ENCODE assay signal across 23 mouse cellular contexts in genomic region chr2:112676175-112676574, GRCm38 (mm10).
DNase-seq lines count a peak whose midpoint lies in the region; ATAC-seq and TF ChIP-seq lines count a peak whose summit lies in the region.
"Had no signal": no experiment of that assay in that cellular context is flagged by ENCODE, and none has a peak within 500 bp of the region (broad histone marks: within the 10 kb centered on the region; RNA-seq: fewer than 3 reads in every experiment).

No protein-coding gene starts in this region.

- no peak for TF ChIP-seq RAD21 in MEL (IDR thresholded peaks at IDR 0.05; ENCODE audit: low read depth, low read length)

- intact Hi-C loops in heart, postnatal 10 days (cut with DNase I) = no loop called here

- H3K4me1 ChIP-seq in midbrain, embryonic 11.5 days (ENCODE audit: control insufficient read depth, insufficient read depth, low read length) = no peaks in the 10 kb centered on the region
- H3K4me1 ChIP-seq in midbrain, embryonic 13.5 days (replicated peaks) = no peaks in the 10 kb centered on the region
- peaks cover 15 to 21% of the 10 kb centered on the region in 2 experiments for H3K4me1 ChIP-seq in MEL (ENCODE audit: control insufficient read depth in 1 of 2, insufficient read depth in 2 of 2, low read length in 2 of 2)
- H3K4me1 ChIP-seq: embryonic facial prominence, embryonic 10.5 days; embryonic facial prominence, embryonic 12.5 days; forebrain, embryonic 13.5 days; forebrain, embryonic 15.5 days had no signal

- TF ChIP-seq POLR2A in MEL (IDR thresholded peaks at IDR 0.05; ENCODE audit: control insufficient read depth in 1 of 2, insufficient read depth in 1 of 2, low read depth in 1 of 2, low read length in 2 of 2, poor library complexity in 1 of 2) = no peak

- H3K9ac ChIP-seq in midbrain, embryonic 11.5 days (ENCODE audit: low read length) = no peak overlapping the region
- H3K9ac ChIP-seq in midbrain, embryonic 13.5 days (replicated peaks) = no peak overlapping the region
- no peak overlapping the region for H3K9ac ChIP-seq in MEL (ENCODE audit: control insufficient read depth, low read depth, low read length, poor library complexity, severe bottlenecking)
- H3K9ac ChIP-seq: embryonic facial prominence, embryonic 12.5 days; forebrain, embryonic 13.5 days; forebrain, embryonic 15.5 days; forebrain, postnatal 0 days had no signal

- DNase-seq in midbrain, embryonic 11.5 days (ENCODE audit: low spot score, missing footprints) = peak; percentile 73
- DNase-seq in ES-CJ7 (ENCODE audit: low read depth, low spot score) (peak; percentile 15), MEL (ENCODE audit: low read depth, low spot score) (peak; percentile 50), ZHBTc4 (ENCODE audit: low read depth, low spot score) (peak; percentile 21)
- DNase-seq in heart, adult 8-10 months (ENCODE audit: low spot score) = no peak
- DNase-seq in heart, adult 9 months (ENCODE audit: low spot score in 2 of 2) = no peak
- no peak for DNase-seq in heart, postnatal 10 days
- DNase-seq: adrenal gland, adult 2 months; adrenal gland, postnatal 10 days; adrenal gland, postnatal 25 days; B cell, adult 2 months; cerebellum, adult 11 months; cerebellum, adult 18-20 months; cerebellum, adult 8-10 months; cerebellum, postnatal 10 days; cerebellum, postnatal 25 days; forebrain, postnatal 0 days had no signal

- no peak for ATAC-seq in midbrain, embryonic 11.5 days (ENCODE audit: low FRiP score)
- no peak for ATAC-seq in midbrain, embryonic 13.5 days
- ATAC-seq: forebrain, embryonic 13.5 days; forebrain, embryonic 15.5 days; forebrain, postnatal 0 days had no signal

- H3K9me3 ChIP-seq in midbrain, embryonic 11.5 days (ENCODE audit: control insufficient read depth, low read length) = no peaks in the 10 kb centered on the region
- H3K9me3 ChIP-seq in midbrain, embryonic 13.5 days = no peaks in the 10 kb centered on the region
- H3K9me3 ChIP-seq in MEL (replicated peaks; ENCODE audit: insufficient read depth, low read length) = no peaks in the 10 kb centered on the region
- H3K9me3 ChIP-seq: embryonic facial prominence, embryonic 10.5 days; embryonic facial prominence, embryonic 12.5 days; forebrain, embryonic 13.5 days; forebrain, embryonic 15.5 days; G1E had no signal

- no peaks in the 10 kb centered on the region for H3K79me2 ChIP-seq in MEL (ENCODE audit: control insufficient read depth, insufficient read depth, low read length, poor library complexity)

- TF ChIP-seq CTCF in MEL (IDR thresholded peaks at IDR 0.05 in 2 of 3, conservative IDR thresholded peaks at IDR 0.05 in 1 of 3; ENCODE audit: control insufficient read depth in 1 of 3, insufficient read depth in 1 of 3, low read depth in 2 of 3, low read length in 3 of 3, poor library complexity in 1 of 3, severe bottlenecking in 1 of 3) = no peak

- TF ChIP-seq EP300 in MEL (IDR thresholded peaks at IDR 0.05; ENCODE audit: low read depth in 1 of 2, low read length in 2 of 2) = no peak

- H3K4me3 ChIP-seq in midbrain, embryonic 11.5 days (ENCODE audit: low read depth, low read length) = no peak overlapping the region
- H3K4me3 ChIP-seq in midbrain, embryonic 13.5 days (replicated peaks) = no peak overlapping the region
- no peak overlapping the region for H3K4me3 ChIP-seq in MEL (ENCODE audit: control insufficient read depth in 1 of 2, insufficient read depth in 1 of 2, low read depth in 2 of 2, low read length in 2 of 2)
- H3K4me3 ChIP-seq: embryonic facial prominence, embryonic 10.5 days; embryonic facial prominence, embryonic 12.5 days; forebrain, embryonic 13.5 days; forebrain, embryonic 15.5 days had no signal

- no peaks in the 10 kb centered on the region for H3K27me3 ChIP-seq in midbrain, embryonic 11.5 days (ENCODE audit: control insufficient read depth, insufficient read depth, low read length)
- H3K27me3 ChIP-seq in midbrain, embryonic 13.5 days = no peaks in the 10 kb centered on the region
- no peaks in the 10 kb centered on the region for H3K27me3 ChIP-seq in MEL (ENCODE audit: control insufficient read depth in 1 of 2, insufficient read depth in 2 of 2, low read length in 2 of 2)
- H3K27me3 ChIP-seq: embryonic facial prominence, embryonic 12.5 days; forebrain, embryonic 13.5 days; forebrain, embryonic 15.5 days had no signal

- no peak overlapping the region for H3K27ac ChIP-seq in midbrain, embryonic 11.5 days (ENCODE audit: low read depth, low read length)
- H3K27ac ChIP-seq in midbrain, embryonic 13.5 days = no peak overlapping the region
- peak overlapping the region; percentile 69 for H3K27ac ChIP-seq in MEL (ENCODE audit: control insufficient read depth, low read depth, low read length)
- H3K27ac ChIP-seq: embryonic facial prominence, embryonic 10.5 days; embryonic facial prominence, embryonic 12.5 days; forebrain, embryonic 13.5 days; forebrain, embryonic 15.5 days had no signal

- no peaks in the 10 kb centered on the region for H3K36me3 ChIP-seq in midbrain, embryonic 11.5 days (ENCODE audit: control insufficient read depth, insufficient read depth, low read length)
- H3K36me3 ChIP-seq in midbrain, embryonic 13.5 days = no peaks in the 10 kb centered on the region
- H3K36me3 ChIP-seq in MEL (ENCODE audit: control insufficient read depth in 1 of 2, insufficient read depth in 2 of 2, low read length in 2 of 2) = peaks cover 0 to 14% of the 10 kb centered on the region in 2 experiments; a peak in 2 of 4 replicates
- H3K36me3 ChIP-seq: embryonic facial prominence, embryonic 10.5 days; embryonic facial prominence, embryonic 12.5 days; forebrain, embryonic 15.5 days; G1E had no signal

- no peak overlapping the region for H3K4me2 ChIP-seq in midbrain, embryonic 11.5 days
- H3K4me2 ChIP-seq in midbrain, embryonic 13.5 days (replicated peaks) = no peak overlapping the region
- H3K4me2 ChIP-seq: embryonic facial prominence, embryonic 12.5 days; forebrain, embryonic 13.5 days; forebrain, embryonic 15.5 days had no signal

- 88% methylated on average over 2 of the region's 2 CpGs for WGBS in midbrain, embryonic 11.5 days
- 85% methylated on average over 2 of the region's 2 CpGs for WGBS in midbrain, embryonic 13.5 days

TF ChIP-seq in MEL, 35 proteins besides CTCF, POLR2A, EP300 and RAD21:
- TF ChIP-seq CHD2 (IDR thresholded peaks at IDR 0.05; ENCODE audit: low read length) = no peak
- peak; percentile 34; the same call in 1 of the 2 replicates for TF ChIP-seq TBP (IDR thresholded peaks at IDR 0.05; ENCODE audit: low read depth, low read length)

Comparison
In these comparisons a context has a peak if more than half of its experiments do, and no peak if none do; other contexts are left out.
1. DNase-seq: peak in midbrain, embryonic 11.5 days (single experiment), ES-CJ7 (single experiment), MEL (single experiment) and ZHBTc4 (single experiment); none in heart, adult 8-10 months (single experiment), heart, adult 9 months (0 of 2) and heart, postnatal 10 days (0 of 2).